Mouse (Mus musculus): ENCODE measurements around the gene Anapc5.
A peak's percentile ranks its signal among the peaks of the same experiment; 100 is the strongest.

The Anapc5 gene

DNA sequence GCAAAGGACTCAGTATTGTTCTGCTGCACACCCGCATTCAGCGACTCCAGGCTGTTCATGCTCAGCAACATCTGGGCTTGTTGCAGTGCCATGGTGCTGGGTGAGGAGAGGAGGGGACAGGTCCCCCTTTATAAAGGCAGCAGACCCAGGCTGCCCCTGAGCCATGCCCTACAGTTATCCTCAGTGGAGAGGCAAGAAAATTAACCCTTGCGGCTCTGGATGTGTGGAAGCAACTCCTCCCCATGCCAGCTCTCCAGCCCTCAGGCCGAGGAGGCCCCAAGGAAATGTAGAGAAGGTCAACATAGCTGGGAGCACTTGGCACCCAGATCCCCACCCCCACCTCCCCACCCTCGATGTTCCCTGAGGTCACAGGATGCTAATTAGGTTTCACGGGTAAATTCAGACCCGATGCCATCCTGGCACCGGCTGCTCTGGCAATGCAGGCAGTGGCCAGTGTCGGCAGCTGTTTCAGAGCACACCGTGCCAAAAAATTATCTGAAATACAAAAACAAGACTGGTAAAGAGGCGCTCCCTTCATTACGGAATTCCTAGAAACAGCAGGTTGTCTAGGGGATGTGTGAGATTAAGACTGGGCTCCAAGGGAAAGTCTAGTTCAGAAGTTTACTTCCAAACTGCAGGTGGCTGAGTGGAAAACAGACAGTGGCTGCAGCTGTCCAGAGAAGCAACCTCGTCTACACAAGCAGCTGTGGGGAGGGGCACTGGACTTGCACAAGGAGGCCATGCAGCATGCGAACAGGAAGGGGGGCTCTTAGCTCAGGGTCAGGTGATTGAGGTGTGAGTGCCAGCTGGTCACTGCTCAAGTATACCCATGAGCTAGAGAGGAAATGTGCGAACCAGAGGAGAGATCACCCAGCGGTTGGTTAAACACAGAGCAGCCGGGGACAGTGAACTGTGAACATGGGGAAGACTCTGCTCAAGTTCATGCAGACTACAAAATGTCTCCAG is 21.5 kb downstream of the Anapc5 start:
- DNase-seq (ENCODE audit: low read depth), result no peak

GRCm38 (mm10) chr5:122798557-122799378 is 22.4 kb downstream of the Anapc5 start:
- DNase-seq (ENCODE audit: low read depth), result peak; percentile 67

DNA sequence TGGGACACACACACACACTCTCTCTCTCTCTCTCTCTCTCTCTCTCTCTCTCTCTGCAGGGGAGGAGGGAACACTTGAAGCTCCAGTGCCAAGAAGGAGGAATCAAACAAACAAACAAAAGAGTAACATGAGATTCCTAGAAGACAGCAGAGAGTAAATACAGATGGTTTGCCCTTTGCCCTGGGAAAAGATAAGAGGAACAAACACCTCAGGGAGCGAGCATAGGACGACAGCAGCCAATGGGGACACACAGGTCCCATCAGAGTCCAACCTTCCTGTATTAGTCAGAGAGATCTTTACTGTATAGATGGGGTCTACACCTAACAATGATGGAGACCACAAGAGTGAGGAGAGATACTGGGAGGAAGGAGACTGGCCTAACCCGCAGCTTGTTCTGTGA is 23.3 kb downstream of the Anapc5 start:
- DNase-seq (ENCODE audit: low read depth), result no peak

- no peak for DNase-seq (ENCODE audit: low read depth)
These were observed 32.4 kb downstream of the Anapc5 start for GRCm38 (mm10) chr5:122788696-122789095.

- DNase-seq (ENCODE audit: low read depth), result peak; percentile 40
These were observed 34.9 kb downstream of the Anapc5 start for GRCm38 (mm10) chr5:122786035-122786819.

DNA sequence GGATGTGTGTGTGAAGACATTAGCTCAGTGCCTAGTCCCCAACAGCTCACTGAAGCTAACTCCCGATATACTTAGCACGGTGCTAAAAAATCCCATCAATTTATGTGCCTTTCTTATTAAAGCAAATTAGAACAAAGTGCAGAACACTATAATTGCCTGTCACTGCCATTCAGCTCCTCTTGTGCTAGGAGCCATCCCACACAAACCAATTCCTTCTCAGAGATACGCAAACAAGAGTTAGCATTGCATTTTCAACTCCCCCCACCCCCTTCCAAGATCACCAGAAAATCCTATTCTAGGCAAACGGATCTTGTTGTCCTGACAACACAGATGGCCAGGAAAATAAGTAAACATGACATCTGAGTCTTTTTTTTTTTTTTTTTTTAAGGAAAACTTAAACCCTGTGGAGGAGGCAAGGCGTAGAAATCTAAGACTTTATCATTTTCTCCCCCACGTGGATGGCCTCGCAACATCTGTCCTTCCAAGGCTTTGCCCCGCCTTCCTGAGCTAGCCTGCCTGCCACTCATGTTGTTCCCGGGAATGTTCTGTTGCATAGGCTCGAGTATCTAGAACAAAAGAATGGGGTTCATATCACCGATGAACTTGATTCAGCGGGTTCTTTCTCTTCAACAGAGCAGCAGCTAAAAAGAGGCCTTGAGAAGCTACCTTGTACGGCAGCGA is 37.3 kb downstream of the Anapc5 start:
- no peak for DNase-seq (ENCODE audit: low read depth)

DNA sequence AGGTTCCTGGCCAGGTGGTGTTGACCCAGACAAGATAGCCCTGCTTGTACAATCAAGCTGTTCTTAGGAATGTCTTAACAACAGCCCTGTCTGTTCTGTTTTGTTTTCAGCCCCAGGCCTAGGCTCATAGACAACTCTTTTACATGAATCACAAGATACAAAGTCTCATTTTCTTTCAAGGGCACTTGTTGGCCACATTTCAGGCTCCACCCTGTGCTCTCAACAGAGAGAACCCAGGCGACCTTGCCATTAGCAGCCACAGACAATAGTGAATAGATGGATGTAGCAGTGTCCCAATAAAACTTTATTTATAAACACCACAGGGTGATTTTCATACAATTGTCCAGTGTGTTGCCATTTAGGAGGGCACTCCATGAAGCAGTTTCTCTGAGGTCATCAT is 39.1 kb downstream of the Anapc5 start:
- DNase-seq (ENCODE audit: low read depth), result no peak

GRCm38 (mm10) chr5:122780791-122781432 is 40.2 kb downstream of the Anapc5 start:
- DNase-seq (ENCODE audit: low read depth), result no peak

- peak; percentile 96 for DNase-seq (ENCODE audit: low read depth)
These were observed 41.8 kb downstream of the Anapc5 start, which contains the start of gene Camkk2 for GRCm38 (mm10) chr5:122779277-122779834. Gene Camkk2 (minus strand): TSS chr5:122779409.

DNA sequence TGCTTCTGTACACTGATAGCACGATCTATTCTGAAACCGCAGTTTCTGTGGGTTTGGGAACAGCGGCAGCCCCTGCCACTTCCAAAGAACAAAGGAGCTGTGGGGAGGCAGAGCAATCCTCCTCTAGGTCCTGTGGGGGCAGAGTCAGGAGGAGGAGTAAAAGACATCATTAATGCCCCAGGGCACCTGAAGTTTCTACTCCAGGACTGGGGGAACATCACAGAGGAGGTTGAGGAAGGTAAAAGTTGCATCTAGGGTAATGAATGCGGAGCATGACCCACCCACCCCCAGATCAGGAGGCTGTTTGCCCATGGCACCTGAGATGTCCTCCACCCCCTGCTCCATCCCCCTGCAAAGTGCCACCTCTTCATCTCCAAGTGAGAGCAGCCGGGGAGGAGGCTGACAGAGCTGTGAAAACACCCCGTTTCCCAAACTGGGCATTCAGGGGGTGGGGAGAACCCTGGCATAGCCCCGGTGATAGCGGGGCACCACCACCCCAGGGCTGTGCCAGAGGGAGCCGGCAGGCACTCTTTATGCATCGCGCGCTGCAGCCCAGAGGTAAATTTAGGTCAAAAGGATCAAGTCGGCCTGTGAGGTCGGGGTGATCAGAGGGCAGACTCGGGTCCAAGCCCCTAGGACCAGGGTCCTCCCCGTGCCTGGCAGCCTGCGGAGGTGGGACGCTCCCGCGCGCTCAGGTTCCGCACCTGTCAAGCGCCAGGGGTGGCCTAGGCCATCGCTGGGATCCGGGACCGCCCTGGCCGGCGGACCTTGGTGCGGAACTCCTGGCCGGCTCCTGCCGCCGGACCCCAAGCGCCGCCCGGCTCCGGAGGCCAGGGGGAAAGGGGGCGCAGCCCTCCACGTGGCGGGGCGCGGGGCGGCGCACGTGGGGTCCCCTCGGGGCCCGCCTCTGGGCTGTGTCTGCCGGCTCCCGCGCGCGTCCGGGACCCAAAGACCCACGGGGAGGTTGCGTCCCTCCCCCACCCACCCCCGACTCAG is 42.6 kb downstream of the Anapc5 start:
- DNase-seq (ENCODE audit: low read depth), result no peak

- no peak for DNase-seq (ENCODE audit: low read depth)
These were observed 43.8 kb downstream of the Anapc5 start for GRCm38 (mm10) chr5:122777322-122777721.

DNA sequence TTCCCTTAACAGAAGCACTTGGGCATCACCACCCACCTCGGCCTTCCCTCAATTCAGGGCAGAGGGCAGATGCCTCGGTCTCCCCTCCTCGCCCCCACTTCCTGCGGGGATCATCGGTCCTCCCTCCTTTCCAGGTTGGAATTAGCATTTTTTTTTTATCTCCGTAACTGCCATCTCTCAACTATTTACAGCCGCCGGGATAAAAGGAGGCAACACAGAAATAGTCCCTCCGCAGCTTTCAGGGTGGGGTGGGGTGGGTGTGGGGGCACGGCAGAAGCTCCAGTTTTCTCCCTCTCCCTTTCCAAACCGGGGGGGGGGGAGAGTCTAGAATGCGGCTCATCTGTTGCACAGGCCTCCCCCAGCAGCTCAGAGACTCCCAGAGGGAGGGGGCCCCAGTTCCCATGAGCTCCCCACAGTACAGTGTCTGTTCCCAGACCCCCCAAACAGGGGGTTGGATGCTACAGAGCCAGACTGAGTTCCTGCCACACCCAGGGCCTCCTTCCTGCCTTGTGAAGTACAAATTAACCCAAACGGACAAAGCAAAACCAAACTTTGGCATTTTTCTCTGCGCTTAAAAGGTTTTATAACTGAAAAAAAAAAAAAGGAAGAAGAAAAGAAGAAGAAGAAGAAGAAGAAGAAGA is 45.4 kb downstream of the Anapc5 start:
- DNase-seq (ENCODE audit: low read depth), result no peak

- DNase-seq (ENCODE audit: low read depth), result no peak
These were observed 46.2 kb downstream of the Anapc5 start for GRCm38 (mm10) chr5:122774743-122775611.

DNA sequence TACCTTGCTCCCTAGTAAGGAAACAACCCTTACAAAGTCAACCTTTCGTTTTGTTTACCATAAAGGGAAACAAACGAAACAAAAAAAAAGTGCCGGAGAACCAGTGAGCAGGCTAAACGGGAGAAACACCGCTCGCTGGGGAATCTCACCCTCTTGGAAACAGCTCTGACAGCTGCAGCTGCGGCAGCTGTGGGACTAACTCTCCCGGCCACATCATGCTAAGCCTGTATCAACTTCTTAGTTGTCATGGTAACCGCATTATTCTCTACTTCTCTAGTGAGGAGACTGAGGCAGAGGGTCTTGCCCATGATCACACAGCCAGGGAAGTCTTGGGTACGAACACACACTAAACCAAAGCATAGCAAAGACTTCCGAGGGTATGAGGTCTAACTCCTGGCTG is 47.4 kb downstream of the Anapc5 start:
- DNase-seq (ENCODE audit: low read depth), result no peak

GRCm38 (mm10) chr5:122771428-122771827 is 49.7 kb downstream of the Anapc5 start:
- DNase-seq (ENCODE audit: low read depth), result no peak

DNA sequence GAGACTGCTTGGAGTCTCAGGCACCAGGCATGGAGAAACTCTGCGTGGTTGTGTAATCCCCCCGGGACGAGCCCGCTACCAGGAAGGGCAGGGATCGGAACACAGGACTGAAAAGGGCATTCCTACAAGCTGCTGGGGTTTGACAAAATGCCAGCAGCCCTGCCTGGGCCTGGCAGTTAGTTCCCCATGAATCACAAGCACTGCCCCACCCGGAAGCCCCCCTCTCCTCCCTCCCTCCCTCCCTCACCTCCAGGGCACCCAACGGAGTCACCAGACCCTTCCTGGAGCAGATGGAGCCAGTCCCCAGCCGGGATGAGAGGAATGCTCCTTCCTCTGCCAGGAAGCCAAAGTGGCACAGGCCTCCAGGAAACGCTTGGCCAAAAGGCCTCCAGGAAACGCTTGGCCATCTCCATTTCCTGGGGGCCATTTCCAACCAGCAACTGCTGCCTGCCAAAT is 50.3 kb downstream of the Anapc5 start:
- DNase-seq (ENCODE audit: low read depth), result peak; percentile 98

DNA sequence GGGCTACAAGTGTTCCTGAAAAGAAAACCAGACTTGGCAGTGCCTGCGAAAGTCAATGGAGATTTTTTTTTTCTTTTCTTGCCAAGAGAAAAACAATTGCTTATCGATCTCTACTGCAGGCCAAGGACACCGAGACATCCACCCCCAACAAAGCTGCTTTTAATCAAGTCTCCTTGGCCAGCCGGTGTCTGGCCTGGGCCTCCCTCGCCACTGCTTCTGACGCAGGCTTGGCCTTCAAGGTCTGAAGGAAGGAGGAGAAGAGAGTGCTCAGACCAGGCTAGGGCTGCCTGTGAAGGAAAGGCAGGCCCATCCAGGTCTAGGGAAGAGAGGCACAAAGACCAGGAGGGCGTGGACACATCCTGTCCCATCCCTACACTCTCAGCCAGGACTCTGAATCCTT is 50.8 kb downstream of the Anapc5 start:
- peak; percentile 82 for DNase-seq (ENCODE audit: low read depth)

GRCm38 (mm10) chr5:122769101-122769568 is 52.0 kb downstream of the Anapc5 start:
- DNase-seq (ENCODE audit: low read depth), result no peak

Measured in NIH3T3 (cell line).